Mouse (Mus musculus): ENCODE data around the gene Lrif1. TPM values are rescaled to one million over a fixed set of nuclear protein-coding genes. Genes with fewer than 3 reads are reported as not detected.

The Lrif1 gene
- polyA plus RNA-seq (2012; rRNA removed) = 4.8 and 4.9 TPM in 2 replicates

GRCm38 (mm10) chr3:106684830-106685229, at the start of gene Lrif1:
TSS of gene Lrif1 (plus strand) at chr3:106684987.

Other genes starting within 250 kb of the Lrif1 start
- 5.7 and 6.3 TPM in 2 replicates for gene Dennd2d, start 202.6 kb upstream of the Lrif1 start, polyA plus RNA-seq (2012; rRNA removed)
- gene Dram2, start 137.2 kb upstream of the Lrif1 start, polyA plus RNA-seq (2012; rRNA removed) = 47.0 and 56.6 TPM in 2 replicates
- gene Cept1, start 137.2 kb upstream of the Lrif1 start, polyA plus RNA-seq (2012; rRNA removed) = 30.5 and 31.4 TPM in 2 replicates
- gene Cd53, start 105.2 kb downstream of the Lrif1 start, polyA plus RNA-seq (2012; rRNA removed) = 25.3 and 27.2 TPM in 2 replicates
- not detected in 2 replicates for gene Olfr266, start 141.3 kb downstream of the Lrif1 start, polyA plus RNA-seq (2012; rRNA removed)

Data from liver, embryonic 18 days (tissue).